Mouse (Mus musculus): ENCODE measurements at regions not wholly inside any gene's neighbourhood (a gene's known extent, or its start where the extent isn't known, plus 50 kb on each side); places are given as distances from the start of the nearest gene placed in this dataset.

DNA sequence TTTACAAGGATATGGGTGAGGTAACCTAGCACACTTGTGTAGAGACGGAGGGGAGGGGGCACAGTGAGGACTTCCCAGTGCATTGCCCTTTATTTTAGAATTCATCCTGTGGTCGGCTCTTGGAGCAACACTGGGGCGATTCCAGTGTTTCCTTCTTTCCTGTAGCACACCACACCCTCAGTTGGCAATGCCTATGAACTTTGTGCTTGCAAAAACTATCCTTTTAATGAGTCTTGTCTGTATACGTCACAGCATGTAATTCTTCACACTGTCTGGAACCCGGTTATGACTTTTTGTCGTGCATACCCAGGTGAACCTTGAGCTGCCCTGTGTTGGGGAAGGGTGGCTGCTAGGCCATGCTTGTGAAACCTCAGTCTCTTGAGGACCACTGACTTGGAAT, 504.1 kb upstream of the Klf4 start:
- DNase-seq: no peak

DNA sequence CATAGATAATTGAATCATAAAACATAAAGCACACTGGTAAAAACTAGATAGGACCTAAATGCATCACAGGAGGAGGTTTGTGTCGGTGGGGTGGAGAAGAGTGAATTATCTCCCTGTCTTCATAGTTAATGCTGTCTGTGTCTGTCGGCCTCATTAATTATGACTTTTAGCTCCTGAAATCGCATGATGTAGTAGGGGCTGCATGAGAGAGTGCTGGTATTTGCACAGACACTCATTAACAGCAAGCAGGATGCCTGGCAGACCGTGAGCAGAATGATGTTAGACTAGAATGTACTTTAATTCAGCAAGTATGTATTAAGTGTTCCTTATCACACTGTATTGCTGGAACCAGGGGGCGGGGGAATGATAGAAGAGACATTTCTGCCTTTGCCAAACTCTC, 503.3 kb upstream of the Klf4 start:
- DNase-seq: no peak

- no peak for DNase-seq
Observed at GRCm38 (mm10) chr4:56028441-56028840, 496.2 kb upstream of the Klf4 start.

DNA sequence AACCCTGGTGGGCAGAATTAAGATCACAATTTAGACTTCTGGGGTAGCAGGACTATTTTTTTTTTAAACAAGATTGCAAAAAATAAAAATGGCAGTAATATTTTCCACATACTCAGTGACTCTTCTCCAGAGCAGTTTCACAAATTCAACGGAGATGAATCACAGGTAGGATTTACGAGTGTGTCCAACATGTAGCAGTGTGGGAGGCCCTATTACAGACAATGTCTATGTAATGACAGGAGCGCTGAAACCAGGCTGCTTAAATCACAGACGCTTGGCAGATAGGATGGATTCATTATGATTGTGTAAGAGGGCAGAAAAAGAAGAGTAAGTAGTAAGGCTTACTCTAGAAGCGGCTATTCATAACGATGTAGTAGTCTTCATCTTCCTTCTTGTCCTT, 495.0 kb upstream of the Klf4 start:
- no peak for DNase-seq

DNA sequence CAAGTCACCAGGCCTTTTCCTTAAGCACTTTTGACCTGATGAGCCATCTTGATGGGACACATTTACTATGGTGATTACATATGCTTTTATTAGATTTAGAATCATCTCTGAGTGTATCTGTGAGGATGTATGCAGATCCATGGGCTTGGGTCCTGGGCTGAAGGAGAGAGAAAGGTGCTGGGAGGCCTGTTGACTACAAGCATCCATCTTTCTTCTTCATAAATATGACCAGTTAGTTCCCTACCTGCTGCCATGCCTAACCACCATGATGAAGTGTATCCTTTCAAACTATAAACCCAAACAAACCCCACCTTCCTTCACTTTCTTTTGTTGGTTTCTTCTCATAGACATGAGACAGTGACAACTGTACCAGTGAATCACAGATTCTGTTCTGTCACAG, 492.2 kb upstream of the Klf4 start:
- DNase-seq: no peak

DNA sequence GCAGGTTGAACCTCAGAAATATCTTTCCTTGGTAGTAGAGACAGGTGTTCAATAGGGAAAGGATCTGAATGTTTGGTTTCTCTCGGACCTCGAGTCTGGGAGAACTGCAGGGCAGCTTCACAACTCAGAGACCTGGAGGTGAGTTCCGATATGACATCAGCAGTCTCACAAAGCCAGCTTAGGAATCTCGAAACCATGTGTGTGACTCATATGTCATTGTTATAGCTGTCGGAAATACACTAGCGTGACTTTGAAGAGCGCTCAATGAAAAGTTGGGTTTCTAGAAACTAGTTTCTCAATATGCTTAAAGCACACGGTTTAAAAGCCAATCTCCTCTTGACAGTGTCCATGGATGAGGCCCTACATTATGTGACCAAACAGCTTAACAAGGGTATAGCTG, 485.9 kb upstream of the Klf4 start:
- DNase-seq: no peak

DNA sequence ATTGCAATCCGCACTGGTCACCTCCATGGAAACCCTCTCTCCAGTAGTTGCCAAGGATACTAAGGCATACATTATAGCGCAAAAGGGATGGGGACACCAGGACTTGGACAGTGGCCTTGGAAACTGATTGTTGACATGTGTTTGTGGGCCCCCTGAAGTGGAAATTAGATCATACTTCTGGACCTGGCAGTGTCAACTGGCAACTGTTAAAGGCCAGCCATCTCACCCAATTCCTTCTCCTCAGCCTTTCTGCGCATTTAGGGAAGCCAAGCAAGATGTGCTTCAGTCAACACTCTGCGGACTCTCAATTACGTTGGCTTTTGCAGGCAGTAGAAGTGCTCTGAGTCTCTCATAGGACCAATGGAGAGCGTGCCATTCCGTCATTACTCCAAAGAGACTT, 483.2 kb upstream of the Klf4 start:
- no peak for DNase-seq

DNA sequence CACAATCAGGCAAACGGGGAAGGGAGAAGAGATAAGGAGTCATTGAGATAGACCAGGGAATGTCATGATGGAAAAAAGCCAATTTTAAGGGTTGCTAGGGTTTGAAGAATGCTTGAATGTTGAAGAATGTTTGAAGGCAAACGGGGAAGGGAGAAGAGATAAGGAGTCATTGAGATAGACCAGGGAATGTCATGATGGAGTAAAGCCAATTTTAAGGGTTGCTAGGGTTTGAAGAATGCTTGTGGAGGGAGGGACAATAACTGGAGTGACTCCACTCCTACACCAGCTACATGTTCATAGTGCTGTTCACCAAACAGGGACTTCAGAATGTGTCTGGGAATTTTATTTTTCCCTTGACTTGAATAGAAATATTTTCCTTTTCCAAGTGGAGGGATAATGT, 476.0 kb upstream of the Klf4 start:
- no peak for DNase-seq

GRCm38 (mm10) chr4:56004227-56004626, 472.0 kb upstream of the Klf4 start:
- DNase-seq: no peak

GRCm38 (mm10) chr4:56001312-56001731, 469.1 kb upstream of the Klf4 start:
- no peak for DNase-seq

DNA sequence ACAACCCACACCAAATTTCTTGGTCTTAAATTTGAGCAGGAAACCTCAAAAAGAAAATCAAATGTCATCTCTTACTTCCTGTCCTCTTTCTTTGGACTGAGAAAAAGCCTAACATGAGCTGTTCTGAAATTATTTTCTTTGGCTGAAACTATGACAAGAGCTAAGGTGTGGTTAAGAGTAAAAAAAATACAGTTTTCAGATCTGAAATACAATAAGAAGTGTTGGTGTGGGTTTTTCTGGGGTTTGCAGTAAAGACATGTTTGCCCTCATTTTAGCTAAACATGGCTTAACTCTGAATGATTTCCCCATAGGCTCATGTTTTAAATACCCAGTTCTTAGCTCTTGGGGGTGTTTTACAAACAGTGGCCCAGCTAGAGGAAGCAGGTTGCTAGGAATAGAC, 451.8 kb upstream of the Klf4 start:
- no peak for DNase-seq

- DNase-seq: no peak
Observed at GRCm38 (mm10) chr4:55978539-55978938, 446.3 kb upstream of the Klf4 start.

DNA sequence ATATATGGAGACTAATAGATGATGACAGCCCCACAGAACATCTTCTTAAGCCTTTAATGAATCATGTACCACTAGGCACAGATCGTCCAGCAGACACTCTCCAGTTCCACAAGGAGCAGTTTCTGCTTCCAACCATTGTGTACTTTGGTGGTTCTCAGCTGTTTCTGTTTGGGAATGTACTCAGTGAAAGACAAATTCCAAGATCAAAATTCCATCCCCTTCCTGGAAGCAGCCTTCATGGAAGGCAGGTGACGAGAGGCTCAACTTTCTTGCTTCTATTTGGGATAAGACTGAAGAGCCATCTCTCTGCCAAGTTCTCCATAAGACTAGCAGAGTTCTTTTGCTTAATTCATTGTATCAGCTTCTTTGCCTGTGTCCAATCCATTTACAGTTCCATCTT, 444.0 kb upstream of the Klf4 start:
- no peak for DNase-seq

- no peak for DNase-seq
Observed at GRCm38 (mm10) chr4:55973706-55974105, 441.4 kb upstream of the Klf4 start.

DNA sequence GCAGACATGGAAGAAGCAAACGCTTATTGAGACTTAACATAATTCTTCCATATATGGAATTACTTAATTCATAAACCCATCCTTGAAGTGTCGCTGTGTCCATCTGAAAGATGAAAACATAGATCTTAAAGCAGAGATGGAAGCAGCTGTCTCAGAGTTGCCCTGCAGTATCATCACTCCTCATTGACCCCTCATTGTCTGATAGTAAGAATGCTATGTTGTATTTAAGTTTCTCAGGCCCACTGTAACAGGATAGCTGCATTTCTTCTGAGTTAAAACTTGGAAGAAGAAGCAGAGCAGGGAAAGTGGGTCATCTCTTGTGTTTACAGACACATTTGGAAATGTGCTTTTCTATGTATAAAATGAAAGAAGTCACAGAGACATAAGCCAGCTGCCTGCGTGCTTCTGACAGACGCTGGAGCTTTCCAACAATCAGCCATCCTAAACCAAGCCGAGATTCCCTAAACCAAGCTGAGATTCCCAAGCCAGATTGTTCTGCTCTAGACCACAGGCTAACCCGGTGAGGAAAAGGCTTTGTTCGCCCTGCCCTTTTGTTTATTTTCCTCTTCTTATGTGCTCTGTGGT, 440.1 kb upstream of the Klf4 start:
- DNase-seq: no peak

GRCm38 (mm10) chr4:55960063-55960462, 427.8 kb upstream of the Klf4 start:
- no peak for DNase-seq

GRCm38 (mm10) chr4:55953701-55954100, 421.4 kb upstream of the Klf4 start:
- no peak for DNase-seq

GRCm38 (mm10) chr4:55952220-55952619, 420.0 kb upstream of the Klf4 start:
- no peak for DNase-seq

- DNase-seq: no peak
Observed at GRCm38 (mm10) chr4:55941423-55941822, 409.2 kb upstream of the Klf4 start.

- DNase-seq: no peak
Observed at GRCm38 (mm10) chr4:55938383-55938782, 406.1 kb upstream of the Klf4 start.

- DNase-seq: no peak
Observed at GRCm38 (mm10) chr4:55937833-55938232, 405.6 kb upstream of the Klf4 start.

- DNase-seq: peak in 1 of 2 experiments; percentile 7
Observed at GRCm38 (mm10) chr4:55929141-55929782, 397.0 kb upstream of the Klf4 start.

DNA sequence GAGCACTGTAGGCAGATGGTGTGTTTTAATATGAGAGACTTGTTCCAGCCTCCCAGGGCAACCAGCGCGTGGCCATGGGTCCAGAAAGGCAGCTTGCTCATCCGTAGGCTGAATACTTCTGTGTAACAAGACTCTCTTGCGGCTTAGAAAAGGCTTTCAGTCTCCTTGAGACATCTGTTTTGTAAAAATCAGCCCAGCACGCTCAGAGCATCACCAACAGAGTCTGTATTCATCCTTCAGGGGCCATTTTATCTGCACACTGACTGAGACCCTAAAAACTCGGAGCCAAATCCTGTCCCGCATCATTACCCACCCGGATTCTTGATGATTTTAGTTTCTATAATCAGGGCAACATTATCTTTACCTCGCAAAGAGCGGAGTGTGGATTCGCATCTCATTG, 396.4 kb upstream of the Klf4 start:
- no peak for DNase-seq

DNA sequence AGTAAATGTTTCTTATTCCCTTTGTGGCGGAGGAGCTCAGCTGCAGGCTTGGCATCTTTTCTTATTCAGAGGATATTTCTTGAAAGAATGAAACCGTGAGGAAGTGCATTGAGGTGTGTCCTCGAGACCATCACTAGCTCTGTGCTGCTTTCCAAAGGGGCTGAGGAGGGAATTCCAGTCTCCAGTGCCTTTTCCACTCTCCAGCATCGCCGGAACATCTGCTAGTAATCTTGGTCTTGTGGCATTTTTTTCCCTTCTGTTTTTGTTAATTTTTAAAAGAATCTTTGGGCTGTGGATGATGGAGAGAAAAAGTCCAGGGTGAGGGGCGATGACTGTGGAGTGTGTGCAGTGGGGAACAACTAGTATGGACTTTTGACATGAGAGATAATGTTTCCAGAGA, 395.9 kb upstream of the Klf4 start:
- no peak for DNase-seq

DNA sequence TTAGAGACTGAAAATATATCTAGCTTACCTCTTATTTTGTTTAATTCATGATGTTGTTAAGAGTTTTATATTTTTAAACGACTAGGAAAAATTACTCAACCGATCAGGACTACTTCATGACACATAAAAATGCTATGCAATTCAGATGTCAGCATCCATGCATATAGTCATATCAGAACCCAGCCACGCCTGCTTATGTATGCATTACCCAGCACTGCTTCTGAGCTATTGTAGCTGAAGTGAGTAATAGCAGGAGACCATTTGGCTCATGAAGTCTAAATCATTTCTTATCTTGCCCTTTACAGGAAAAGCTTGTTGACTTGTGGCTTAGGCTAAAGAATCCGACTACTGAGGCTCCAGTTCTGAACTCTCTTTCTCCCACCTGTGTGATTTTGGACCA, 395.1 kb upstream of the Klf4 start:
- no peak for DNase-seq

Measured in kidney, adult 8-10 months (tissue).